Mouse (Mus musculus) CH12.LX (cell line): ENCODE data around the gene Anks1b.

Source experiments
- CTCF ChIP-seq, 2 experiments: IDR thresholded peaks in 1 of 2; conservative IDR thresholded peaks in 1 of 2; 2 replicates each; pipeline ENCODE4 v1.5.1; 2011 to 2012; ENCODE audit warnings: low read depth in 2 of 2, low read length in 2 of 2, improper control_type of control experiment in 1 of 2, inconsistent platforms in 1 of 2, mild to moderate bottlenecking in 1 of 2, moderate library complexity in 1 of 2
- MAFK ChIP-seq: IDR thresholded peaks from 2 replicates; pipeline ENCODE4 v1.6.1; 2011; ENCODE audit warnings: low read length, improper control_type of control experiment; ENCODE audit not compliant: insufficient replicate concordance
- MAZ ChIP-seq: IDR thresholded peaks from 2 replicates; pipeline ENCODE4 v1.6.1; 2012; ENCODE audit warnings: low read depth, mild to moderate bottlenecking, inconsistent platforms, low read length, improper control_type of control experiment, moderate library complexity
- MXI1 ChIP-seq: IDR thresholded peaks from 2 replicates; pipeline ENCODE4 v1.6.1; 2011; ENCODE audit warnings: mild to moderate bottlenecking, low read depth, low read length, improper control_type of control experiment

- TF ChIP-seq CTCF (conservative IDR thresholded peaks at IDR 0.05 in 1 of 2, IDR thresholded peaks at IDR 0.05 in 1 of 2; ENCODE audit: low read depth in 2 of 2, low read length in 2 of 2), result peak in 1 of 2 experiments; percentile 60; a peak in 2 of 4 replicates
- no peak for TF ChIP-seq MAFK
- no peak for TF ChIP-seq MXI1
- no peak for TF ChIP-seq MAZ
Observed at GRCm38 (mm10) chr10:89823906-89824305, 49.4 kb upstream of the Anks1b start.
